Mouse (Mus musculus): Measurements from ENCODE around the gene Cisd3.

Gene Cisd3

GRCm38 (mm10) chr11:97663528-97664338 lies 21.9 kb upstream of the Cisd3 start:
- DNase-seq: peak; percentile 76

GRCm38 (mm10) chr11:97664339-97664665 lies 21.3 kb upstream of the Cisd3 start:
- DNase-seq: no peak

DNA sequence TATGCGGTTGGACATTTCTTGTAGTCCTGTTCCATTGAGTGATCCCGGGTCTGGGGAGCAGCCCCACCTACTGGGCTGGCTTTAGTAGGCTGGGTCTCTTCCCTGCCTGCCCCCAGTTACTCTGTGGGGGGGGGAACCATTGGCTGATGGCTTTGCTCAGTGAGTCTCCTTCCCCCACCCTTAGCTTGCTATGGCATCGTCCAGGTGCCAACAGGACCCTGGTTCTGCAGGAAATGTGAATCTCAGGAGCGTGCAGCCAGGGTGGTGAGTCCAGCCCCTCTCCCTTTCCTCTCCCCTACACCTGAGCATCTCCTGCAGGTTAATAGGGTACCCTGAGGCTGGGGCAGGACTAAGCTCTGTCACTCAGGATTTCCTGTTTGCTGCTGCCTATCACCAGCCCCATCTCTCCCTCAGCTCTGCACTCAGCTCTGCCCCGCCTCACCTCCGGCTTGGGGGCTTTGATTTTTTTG lies 20.8 kb upstream of the Cisd3 start:
- peak; percentile 50 for DNase-seq

DNA sequence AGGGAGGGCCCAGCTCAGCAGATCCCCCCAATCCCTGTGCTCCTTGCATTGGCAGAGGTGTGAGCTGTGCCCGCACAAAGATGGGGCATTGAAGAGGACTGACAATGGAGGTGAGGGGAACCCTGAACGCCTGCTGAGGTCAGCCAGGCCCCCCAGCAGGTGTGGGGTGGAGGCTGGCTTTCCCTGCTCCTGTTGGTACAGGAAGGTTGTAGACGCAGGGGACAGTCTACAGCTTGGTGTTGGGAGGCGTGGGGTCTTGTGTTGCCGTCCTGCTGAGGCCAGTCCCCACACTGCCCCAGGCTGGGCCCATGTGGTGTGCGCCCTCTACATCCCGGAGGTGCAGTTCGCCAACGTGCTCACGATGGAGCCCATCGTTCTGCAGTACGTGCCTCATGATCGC lies 20.2 kb upstream of the Cisd3 start:
- no peak for DNase-seq

DNA sequence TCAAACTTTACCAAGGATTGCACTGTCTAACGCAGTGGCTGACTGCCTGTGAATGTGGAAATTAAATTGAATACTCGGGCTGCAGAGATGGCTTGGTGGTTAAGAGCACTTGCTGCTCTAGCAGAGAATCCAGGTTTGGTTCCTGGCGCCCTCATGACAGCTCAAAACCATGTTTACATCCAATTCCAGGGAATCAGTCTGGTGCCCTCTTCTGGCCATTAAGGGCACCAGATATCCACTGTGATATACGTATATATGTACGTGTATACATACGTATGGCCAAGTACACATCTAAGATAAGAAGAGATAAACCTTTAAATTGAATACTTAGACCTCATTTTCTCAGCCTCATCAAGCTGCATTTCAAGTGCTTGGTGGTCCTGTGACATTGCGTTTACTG lies 19.4 kb upstream of the Cisd3 start:
- DNase-seq: no peak

GRCm38 (mm10) chr11:97666794-97667193 lies 18.8 kb upstream of the Cisd3 start:
- DNase-seq: no peak

DNA sequence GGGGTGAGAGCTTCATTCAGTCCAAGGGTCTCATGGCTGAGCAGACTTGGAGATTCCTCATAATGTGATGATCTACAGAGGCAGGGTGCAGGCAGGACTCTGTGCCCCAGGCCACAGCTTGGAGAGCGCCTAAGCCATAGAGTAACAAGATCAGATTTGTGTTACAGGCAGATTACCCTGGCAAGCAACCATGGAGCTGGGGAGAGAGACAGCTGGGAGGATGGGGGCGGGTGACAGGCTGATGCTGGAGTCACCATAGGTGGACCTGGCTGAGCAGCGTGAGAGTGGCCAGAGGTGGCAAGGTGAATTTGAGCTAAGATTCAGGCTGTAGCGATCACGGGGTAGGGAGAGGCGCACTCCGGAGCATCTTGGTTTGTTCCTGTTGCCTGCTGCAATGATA lies 17.5 kb upstream of the Cisd3 start:
- DNase-seq: no peak

DNA sequence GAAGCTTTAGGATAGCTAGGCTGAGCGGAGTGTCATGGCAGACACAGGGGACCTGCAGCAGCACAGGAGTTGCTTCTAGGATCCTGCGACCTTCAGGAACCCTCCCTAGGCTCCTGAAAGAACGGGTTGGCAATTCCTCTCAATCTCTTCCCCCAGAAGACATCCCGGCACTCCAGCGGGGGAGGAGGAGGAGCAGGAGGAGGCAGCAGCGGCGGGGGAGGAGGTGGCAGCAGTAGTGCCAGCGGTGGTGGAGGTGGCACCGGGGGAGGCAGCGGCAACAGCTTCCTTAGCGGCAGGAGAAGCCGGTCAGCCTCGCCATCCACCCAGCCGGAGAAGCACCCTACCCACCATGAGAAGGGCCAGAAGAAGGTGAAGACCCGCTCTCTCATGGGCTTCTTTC lies 16.4 kb upstream of the Cisd3 start:
- DNase-seq: peak; percentile 57

GRCm38 (mm10) chr11:97669829-97670228 lies 15.8 kb upstream of the Cisd3 start:
- peak; percentile 86 for DNase-seq

DNA sequence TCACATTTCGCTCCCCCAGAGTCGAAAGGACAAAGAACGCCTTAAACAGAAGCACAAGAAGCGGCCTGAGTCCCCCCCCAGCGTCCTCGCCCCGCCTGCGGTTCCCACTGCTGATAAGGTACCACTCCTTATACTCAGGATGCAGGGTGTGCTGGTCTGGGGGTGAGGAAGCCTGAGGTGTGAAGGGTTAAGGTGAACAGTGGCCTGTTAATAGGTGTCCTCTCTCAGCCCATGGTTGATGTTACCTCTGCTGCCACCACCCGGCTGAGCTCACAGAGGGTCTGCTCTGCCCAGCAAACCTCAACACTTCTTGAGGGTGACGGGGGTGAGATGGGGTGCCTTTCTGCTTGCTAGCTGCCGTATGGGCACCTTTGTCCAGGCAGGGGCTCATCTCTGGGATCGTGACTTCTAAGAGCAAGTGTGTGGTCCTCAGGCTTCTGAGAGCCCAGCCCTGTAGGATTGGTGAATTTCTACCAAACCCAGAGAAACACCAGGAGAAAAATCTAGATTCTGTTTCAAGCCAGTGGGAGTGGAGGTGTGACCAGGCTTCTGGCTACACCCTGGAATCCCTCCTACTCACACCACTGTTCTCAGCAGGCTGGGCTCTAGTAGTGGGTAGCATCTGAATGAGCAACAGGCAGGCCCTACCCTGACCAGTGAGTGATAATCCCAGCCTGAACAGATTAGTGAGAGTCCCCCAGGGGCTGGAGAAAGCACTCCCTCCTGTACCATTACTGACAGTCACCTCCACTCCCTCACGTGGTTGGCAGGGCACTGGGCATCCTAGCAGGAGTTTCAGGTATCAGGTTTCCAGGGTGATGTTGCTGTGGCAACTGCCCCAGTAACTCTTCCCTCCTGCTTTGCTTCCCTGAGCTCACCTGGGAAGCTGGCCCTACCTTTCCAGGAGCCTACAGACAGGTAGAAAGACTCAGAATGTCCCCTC lies 15.1 kb upstream of the Cisd3 start:
- DNase-seq: no peak

GRCm38 (mm10) chr11:97671177-97671527 lies 14.5 kb upstream of the Cisd3 start:
- no peak for DNase-seq

DNA sequence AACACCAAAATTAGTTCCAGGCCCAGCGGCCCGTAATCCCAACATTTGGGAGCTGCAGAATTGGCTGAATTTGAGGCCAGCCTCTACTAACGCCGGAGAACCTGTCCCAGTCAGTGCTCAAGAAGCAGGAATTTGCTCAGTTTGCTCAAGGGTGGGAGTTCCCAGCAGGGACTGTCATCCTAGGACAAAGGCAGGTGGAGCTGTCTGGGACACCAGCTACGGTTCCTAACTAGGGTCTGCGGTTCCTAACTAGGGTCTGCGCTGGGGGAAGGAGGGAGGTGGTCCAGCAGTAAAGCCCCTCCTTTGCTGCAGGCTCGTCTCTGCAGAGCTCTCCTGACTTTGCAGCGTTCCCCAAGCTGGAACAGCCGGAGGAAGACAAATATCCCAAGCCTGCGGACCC lies 12.5 kb upstream of the Cisd3 start:
- DNase-seq: no peak

- DNase-seq: no peak
Measured at GRCm38 (mm10) chr11:97676050-97676754, 9.4 kb upstream of the Cisd3 start.

GRCm38 (mm10) chr11:97677381-97677780 lies 8.2 kb upstream of the Cisd3 start:
- DNase-seq: peak; percentile 57

GRCm38 (mm10) chr11:97677842-97678241 lies 7.8 kb upstream of the Cisd3 start:
- DNase-seq: no peak

GRCm38 (mm10) chr11:97678301-97678700 lies 7.3 kb upstream of the Cisd3 start:
- no peak for DNase-seq

DNA sequence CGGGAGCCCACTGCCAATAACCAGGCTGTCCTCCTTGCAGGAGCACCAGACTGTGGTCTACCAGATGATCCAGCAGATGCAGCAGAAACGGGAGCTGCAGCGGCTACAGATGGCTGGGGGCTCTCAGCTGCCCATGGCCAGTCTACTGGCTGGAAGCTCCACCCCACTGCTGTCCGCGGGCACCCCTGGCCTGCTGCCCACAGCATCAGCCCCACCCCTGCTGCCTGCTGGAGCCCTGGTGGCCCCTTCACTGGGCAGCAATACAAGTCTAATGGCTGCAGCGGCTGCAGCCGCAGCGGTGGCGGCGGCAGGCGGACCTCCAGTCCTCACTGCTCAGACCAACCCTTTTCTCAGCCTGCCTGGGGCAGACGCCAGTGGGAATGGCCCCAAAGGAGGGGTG lies 5.2 kb upstream of the Cisd3 start:
- peak; percentile 45 for DNase-seq

DNA sequence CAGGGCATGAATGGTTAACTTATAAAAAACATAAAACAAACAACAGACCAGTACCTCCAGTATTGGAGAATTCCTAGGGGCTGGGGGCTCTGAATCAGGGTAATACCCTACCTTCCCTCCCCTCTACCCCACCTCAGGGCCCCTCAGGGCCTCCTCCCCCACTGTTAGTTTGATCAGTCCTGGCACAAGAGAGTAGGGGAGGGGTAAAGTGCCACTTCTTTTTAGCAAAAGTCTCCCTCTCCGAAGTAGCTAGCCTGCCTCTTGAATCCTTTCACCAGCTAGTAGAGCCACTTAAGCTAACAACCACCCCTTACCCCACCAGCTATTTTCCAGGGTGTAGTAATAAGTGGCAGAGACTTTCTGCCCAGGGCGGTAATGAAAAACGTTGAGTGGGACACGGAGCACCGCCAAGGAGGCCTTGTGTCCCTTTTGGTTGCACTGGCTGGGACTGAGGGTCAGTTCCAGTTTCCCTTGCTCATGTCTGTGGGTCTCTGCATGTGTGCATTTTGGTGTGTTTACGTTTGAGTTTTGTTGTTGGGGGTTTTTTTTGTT lies 3.0 kb upstream of the Cisd3 start:
- no peak for DNase-seq

- no peak for DNase-seq
Measured at GRCm38 (mm10) chr11:97684063-97684680, 1.5 kb upstream of the Cisd3 start.

- peak; percentile 42 for DNase-seq
Measured at GRCm38 (mm10) chr11:97684766-97685165, 860 bp upstream of the Cisd3 start.

DNA sequence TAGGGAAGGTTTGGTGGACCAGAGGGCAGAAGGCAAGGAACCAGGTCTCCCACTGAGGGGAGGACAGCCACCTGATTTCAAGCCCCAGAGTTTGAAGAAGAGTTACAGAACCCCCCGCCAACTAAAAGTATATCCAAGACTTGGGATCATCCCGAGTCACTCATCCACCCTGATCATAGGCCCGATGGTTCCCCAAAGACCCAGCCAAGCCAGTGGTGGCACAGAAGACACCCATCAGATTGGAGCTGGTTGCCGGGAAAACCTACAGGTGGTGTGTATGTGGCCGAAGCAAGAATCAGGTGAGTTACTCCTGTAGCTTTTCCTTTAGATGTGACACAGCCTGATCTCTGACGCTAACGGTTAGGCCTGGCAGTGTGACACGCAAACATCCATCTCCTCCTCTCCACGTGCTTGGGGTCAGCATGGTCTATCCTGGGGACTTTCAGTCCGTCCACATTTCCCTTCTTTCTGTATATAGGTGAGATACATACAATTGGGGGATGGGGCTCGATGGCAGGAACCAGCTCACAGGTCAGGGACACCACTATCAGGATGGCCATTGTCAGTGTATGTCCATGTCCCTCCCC lies 789 bp downstream of the Cisd3 start:
- no peak for DNase-seq

GRCm38 (mm10) chr11:97687061-97687460 lies 1.4 kb downstream of the Cisd3 start:
- no peak for DNase-seq
